Mouse (Mus musculus) midbrain, embryonic 16.5 days (tissue): ENCODE results near the gene Usp38. TPM values are rescaled to one million over a fixed set of nuclear protein-coding genes. Genes with fewer than 3 reads are reported as not detected.
"Not testable (repeated sequence)": the region's sequence is repeated elsewhere in the genome, so short reads cannot be mapped to it uniquely, and the experiment has no call there.

Experiments used
- ATAC-seq: fragments of 200-750 bp; cut with Nextera tagmentation; 2 replicates; pipeline ENCODE4 v1.8.0; 2017; ENCODE audit warnings: moderate TSS enrichment
- H3K27ac ChIP-seq: fragments of 300-500 bp; sonication (generic); 2 replicates; pipeline ENCODE4 v1.5.1; 2014; ENCODE audit warnings: mild to moderate bottlenecking, low read length, mixed read lengths
- H3K27me3 ChIP-seq: fragments of 300-500 bp; sonication (generic); 2 replicates; pipeline ENCODE4 v1.6.1; 2014; ENCODE audit warnings: low read depth, low read length, mixed read lengths; ENCODE audit not compliant: control insufficient read depth, insufficient read depth
- H3K36me3 ChIP-seq: fragments of 300-500 bp; sonication (generic); 2 replicates; pipeline ENCODE4 v1.6.1; 2014; ENCODE audit warnings: mild to moderate bottlenecking, low read length, moderate library complexity, mixed read lengths; ENCODE audit not compliant: control insufficient read depth, insufficient read depth
- H3K4me1 ChIP-seq: fragments of 300-500 bp; sonication (generic); 2 replicates; pipeline ENCODE4 v1.6.1; 2014; ENCODE audit warnings: mild to moderate bottlenecking, low read length, mixed read lengths; ENCODE audit not compliant: control insufficient read depth, insufficient read depth
- H3K4me2 ChIP-seq: fragments of 300-500 bp; sonication (generic); 2 replicates; pipeline ENCODE4 v1.6.1; 2014; ENCODE audit warnings: mild to moderate bottlenecking, low read length, mixed read lengths
- H3K4me3 ChIP-seq: fragments of 300-500 bp; sonication (generic); 2 replicates; pipeline ENCODE4 v1.5.1; 2014; ENCODE audit warnings: low read depth, mild to moderate bottlenecking, low read length, moderate library complexity, mixed read lengths
- H3K9ac ChIP-seq: fragments of 300-500 bp; sonication (generic); 2 replicates; pipeline ENCODE4 v1.6.1; 2014; ENCODE audit warnings: low read depth, low read length, mixed read lengths
- H3K9me3 ChIP-seq: fragments of 300-500 bp; sonication (generic); replicated peaks from 2 replicates; pipeline ENCODE4 v1.6.1; 2014; ENCODE audit warnings: mild to moderate bottlenecking, low read length, mixed read lengths; ENCODE audit not compliant: control insufficient read depth, poor library complexity, severe bottlenecking
- WGBS: fragments of 180-500 bp; shearing (Covaris S2); extraction: QIAGEN DNeasy Blood & Tissue Kit; methylation state at CpG from one replicate; pipeline ENCODE4 v1.1.7; 2014; 5-methylcytosine and 5-hydroxymethylcytosine counted together
- polyA plus RNA-seq: library from polyadenylated mRNA; unstranded; fragments of >200 nt; fragmentation: Nextera tagmentation; extraction: Ambion mirVana; gene quantifications from 2 replicates; pipeline ENCODE4 v1.2.1, GENCODE M21; 2015

The Usp38 gene
- polyA plus RNA-seq: 16.5 and 19.0 TPM in 2 replicates

DNA sequence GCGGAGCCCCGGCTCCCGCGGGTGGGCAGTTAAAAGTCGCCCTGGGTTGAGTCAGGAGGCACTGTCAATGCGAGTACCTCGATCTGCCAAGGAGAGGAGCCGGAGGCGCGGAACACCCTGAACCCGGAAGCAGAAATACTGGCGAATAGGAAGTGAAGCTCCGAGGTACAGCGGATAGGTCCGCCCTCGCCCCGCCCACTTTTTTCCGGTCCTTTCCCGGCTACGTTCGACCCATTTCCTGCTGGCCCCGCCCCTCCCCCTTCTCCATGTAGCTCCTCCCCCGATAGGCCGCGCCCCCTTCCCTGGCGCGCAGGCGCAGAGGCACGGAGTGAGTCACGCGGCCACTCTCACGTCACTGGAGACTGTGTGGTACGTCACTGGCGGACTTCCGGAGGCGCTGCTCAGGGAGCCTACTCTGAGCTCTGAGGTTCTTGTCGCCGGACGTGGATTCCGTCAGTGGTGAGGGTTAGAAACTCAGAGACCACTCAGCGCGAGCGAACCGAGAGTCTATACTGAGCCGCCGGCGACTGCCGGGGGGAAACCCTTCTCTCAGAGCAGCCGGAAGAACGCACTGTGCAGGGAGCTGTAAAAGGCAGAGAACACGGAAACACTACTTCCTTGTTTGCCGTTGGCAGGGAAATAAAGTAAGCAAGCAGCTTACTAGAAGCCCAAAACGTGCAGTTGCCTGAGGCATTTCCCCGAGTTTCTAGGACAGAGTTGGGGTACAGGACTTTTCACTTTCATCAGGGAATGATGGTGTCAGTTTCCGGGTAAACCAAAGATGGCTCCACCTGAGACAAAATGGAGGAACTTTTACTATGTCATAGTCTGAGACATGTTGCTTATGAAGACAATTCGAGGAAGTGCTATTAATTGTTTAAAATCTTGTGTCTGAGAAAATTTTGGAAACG is at the start of gene Usp38:
Gene Usp38, minus strand, starts transcription at position 140 of the 911 bp plus-strand sequence.
- WGBS: 3% methylated on average over 54 of the region's 57 CpGs
- Histone ChIP-seq H3K9me3 (no peaks in the 10 kb centered on the region), H3K36me3 (0 out of 2 replicates have a peak, but pooled peaks cover 2% of the 10 kb centered on the region), H3K27me3 (no peaks in the 10 kb centered on the region), H3K9ac (peak within 1 kb of the TSS; percentile 80), H3K4me3 (peak within 1 kb of the TSS; percentile 62), H3K4me2 (peak within 1 kb of the TSS; percentile 93), H3K27ac (peak within 1 kb of the TSS; percentile 96), H3K4me1 (peaks cover 33% of the 10 kb centered on the region)
- peak; percentile 98 for ATAC-seq

DNA sequence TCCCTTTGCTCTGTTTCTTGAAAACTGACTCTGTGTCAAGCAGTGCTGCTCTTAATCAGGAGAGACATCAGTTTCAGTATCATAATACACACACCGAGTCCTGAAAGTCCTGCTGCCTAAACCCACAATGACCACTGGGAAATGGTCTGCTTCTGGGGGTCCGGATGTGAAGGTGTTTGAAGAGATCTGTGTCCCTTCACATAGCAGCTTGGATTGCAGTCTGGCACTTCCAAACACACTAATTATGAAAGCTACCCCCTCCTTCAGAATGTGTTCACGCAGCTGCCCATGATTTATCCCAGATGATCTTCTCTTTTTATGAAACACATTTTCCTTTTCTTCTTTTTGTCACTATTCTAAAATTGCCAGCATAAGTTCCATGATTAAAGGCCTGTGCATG is 47.8 kb upstream of the Usp38 start:
- 81% methylated on average over 3 of the region's 3 CpGs for WGBS
- Histone ChIP-seq H3K27ac (no peak overlapping the region), H3K4me3 (no peak overlapping the region), H3K4me1 (no peaks in the 10 kb centered on the region), H3K27me3 (no peaks in the 10 kb centered on the region), H3K9me3 (no peaks in the 10 kb centered on the region), H3K4me2 (no peak overlapping the region), H3K9ac (no peak overlapping the region), H3K36me3 (no peaks in the 10 kb centered on the region)
- no peak for ATAC-seq

DNA sequence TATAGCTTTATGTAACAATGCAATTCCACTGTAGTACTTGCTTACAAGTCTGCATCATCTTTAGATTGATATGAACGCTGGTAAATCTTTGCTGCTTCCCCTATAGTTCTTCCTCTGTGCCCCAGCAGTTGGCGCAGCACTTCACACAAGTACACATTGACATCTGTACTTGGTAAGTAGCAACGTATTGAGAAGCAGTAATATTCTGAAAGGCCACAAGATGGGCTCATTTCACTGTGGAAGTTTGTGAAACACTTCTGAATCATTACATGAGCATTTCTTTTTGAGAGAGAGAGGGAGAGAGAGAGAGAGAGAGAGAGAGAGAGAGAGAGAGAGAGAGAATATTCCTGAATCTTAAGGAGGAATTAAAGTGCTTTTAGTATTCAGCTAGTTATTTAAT is 47.2 kb upstream of the Usp38 start:
- Histone ChIP-seq H3K4me3 (no peak overlapping the region), H3K27me3 (no peaks in the 10 kb centered on the region), H3K27ac (no peak overlapping the region), H3K4me2 (no peak overlapping the region), H3K36me3 (no peaks in the 10 kb centered on the region), H3K9ac (no peak overlapping the region), H3K4me1 (no peaks in the 10 kb centered on the region), H3K9me3 (no peaks in the 10 kb centered on the region)
- peak; percentile 80 for ATAC-seq
- 34% methylated on average over 3 of the region's 3 CpGs for WGBS

DNA sequence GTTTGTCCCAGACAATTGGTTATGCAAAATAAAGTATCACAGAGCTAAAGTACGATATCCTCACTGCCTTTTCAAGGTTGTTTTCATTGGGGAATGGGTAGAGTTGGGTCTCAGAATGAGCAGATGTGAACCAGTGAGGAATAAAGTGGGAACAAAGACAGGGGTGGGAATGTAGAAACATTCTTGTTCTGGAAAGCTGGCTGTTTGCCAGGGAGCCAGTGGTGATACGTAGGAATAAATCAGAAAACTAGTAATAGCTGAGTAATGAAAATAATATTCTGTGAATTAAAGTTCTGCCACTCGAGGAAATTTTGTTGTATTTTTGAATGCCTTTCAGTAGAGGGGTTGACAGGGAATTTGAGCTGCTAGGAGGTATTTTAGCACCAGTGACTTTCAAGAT is 29.5 kb upstream of the Usp38 start:
- Histone ChIP-seq H3K4me1 (no peaks in the 10 kb centered on the region), H3K9me3 (no peaks in the 10 kb centered on the region), H3K27me3 (no peaks in the 10 kb centered on the region), H3K4me3 (no peak overlapping the region), H3K4me2 (no peak overlapping the region), H3K27ac (no peak overlapping the region), H3K36me3 (no peaks in the 10 kb centered on the region), H3K9ac (no peak overlapping the region)
- 52% methylated on average over 3 of the region's 3 CpGs for WGBS
- no peak for ATAC-seq

DNA sequence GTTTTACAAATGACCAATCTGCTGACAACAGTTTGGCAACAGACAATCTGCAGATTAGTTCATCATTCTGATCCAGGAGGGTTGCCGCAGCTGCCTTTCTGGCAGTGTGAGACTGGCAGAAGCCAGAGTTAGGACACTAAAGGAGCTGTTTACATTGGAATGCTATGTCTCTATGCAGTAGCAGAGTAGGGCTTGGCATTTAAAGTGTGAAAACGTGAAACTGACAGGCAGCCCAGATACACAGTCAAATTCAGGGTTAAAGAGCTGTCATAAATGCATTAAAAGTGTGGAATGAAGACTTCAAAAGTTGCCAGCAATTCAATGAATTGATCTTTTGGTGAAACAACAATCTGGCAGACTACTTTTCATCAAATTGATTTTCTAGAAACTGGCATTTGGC is 13.3 kb upstream of the Usp38 start:
- no peak overlapping the region for H3K4me2 ChIP-seq
- no peaks in the 10 kb centered on the region for H3K36me3 ChIP-seq
- no peak for ATAC-seq
- no peaks in the 10 kb centered on the region for H3K4me1 ChIP-seq
- no peak overlapping the region for H3K9ac ChIP-seq
- peaks cover 6% of the 10 kb centered on the region; the same call in 1 of the 2 replicates for H3K9me3 ChIP-seq
- H3K27ac ChIP-seq: no peak overlapping the region
- no peak overlapping the region for H3K4me3 ChIP-seq
- WGBS: 47% methylated on average over 2 of the region's 2 CpGs
- no peaks in the 10 kb centered on the region for H3K27me3 ChIP-seq

DNA sequence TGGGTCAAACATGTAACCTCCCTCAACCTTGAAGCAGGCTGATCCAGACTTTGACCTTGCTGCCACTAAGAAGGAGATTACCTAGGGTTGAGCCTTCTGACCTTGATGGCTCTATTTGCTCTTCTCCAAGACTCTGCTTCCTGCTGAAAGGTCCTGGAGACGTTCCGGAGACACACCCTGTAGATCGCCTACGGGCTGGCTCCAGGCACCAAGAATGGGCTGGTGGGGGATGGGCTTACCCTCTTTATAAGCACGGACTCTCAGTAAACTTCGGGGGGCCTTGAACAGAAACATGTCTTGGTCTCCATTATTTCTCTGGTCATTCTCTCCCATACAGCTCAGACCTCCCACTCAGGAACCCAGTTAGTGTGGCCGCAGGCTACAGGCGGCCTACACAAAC is 2.8 kb upstream of the Usp38 start:
- H3K9me3 ChIP-seq, H3K36me3 ChIP-seq, H3K27me3 ChIP-seq, H3K27ac ChIP-seq, H3K4me3 ChIP-seq, ATAC-seq, H3K4me2 ChIP-seq, H3K9ac ChIP-seq: not testable (repeated sequence)
- peaks cover 17% of the 10 kb centered on the region for H3K4me1 ChIP-seq
- 90% methylated on average over 8 of the region's 8 CpGs for WGBS

DNA sequence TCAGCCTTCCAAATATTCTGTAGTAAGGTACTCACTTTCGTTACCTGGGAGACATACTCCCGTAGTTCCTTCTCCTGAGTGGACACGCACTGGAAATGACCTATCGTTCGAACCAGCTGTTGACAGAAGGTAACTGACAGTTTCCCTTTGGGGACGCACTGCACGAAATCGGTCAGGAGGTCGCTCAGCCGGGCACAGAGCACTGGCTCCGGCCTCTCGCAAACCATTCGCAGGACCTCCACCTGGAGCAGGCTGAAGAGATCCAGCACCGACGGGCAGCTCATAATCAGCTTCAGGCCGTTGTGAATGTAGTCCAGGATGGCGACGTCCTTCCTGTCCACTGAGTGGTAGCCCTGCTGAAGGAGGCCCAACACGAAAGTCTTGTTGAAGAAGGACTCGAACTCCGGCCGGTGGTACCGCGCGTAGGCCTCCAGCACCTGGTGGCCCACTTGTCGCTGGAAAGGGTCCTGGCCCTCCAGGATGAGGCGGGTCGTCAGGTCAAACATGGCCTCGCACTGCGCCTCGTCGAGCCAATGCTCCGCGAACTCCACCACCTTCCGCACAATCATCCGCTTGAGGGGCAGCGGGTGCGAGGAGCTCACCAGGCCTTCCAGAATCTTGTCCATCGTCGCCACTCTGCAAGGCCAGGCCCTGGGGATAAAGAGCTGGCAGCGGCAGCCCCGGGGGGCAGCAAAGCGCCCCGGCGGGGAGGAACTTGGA is 757 bp downstream of the Usp38 start:
- Histone ChIP-seq H3K9me3 (no peaks in the 10 kb centered on the region), H3K36me3 (peaks cover 4% of the 10 kb centered on the region; the same call in 1 of the 2 replicates), H3K27ac (peak overlapping the region; percentile 73), H3K4me3 (peak overlapping the region; percentile 62), H3K27me3 (no peaks in the 10 kb centered on the region), H3K4me1 (peaks cover 37% of the 10 kb centered on the region), H3K9ac (peak overlapping the region; percentile 71), H3K4me2 (peak overlapping the region; percentile 93)
- 4% methylated on average over 45 of the region's 45 CpGs for WGBS
- peak; percentile 3; the same call in 1 of the 2 replicates for ATAC-seq

DNA sequence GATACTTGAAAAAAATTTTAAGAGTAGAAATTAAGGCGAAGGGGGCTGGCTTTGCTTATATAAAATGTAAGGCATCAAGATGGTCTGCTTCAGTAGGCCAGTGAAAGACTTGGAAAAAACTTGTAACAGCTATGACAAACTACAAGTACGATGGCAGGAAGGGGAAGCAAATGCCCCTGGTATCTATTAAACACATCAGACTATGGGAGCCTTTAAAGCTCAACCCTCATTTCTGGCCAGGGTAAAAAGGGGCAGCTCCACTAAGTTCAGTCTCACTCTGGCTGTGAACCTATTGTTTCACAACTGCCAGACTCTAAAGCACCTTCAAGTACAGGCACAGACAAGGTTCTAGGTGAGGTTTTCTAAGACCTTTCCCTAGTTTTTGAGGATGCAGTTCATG is 2.0 kb downstream of the Usp38 start:
- Histone ChIP-seq H3K36me3 (peaks cover 4% of the 10 kb centered on the region; the same call in 1 of the 2 replicates), H3K9me3 (no peaks in the 10 kb centered on the region), H3K4me1 (peaks cover 37% of the 10 kb centered on the region), H3K4me3 (peak overlapping the region; percentile 62), H3K27me3 (no peaks in the 10 kb centered on the region), H3K27ac (no peak overlapping the region), H3K9ac (0 out of 2 replicates have a peak overlapping the region, but pooled peaks have one; percentile 21), H3K4me2 (peak overlapping the region; percentile 93)
- no peak for ATAC-seq
- 86% methylated on average over 2 of the region's 2 CpGs for WGBS
